Mouse (Mus musculus) layer of hippocampus, adult 8-10 months (tissue): ENCODE measurements around the gene Vgf. TPM values are rescaled to one million over a fixed set of nuclear protein-coding genes. Genes with fewer than 3 reads are reported as not detected.

Experiments
- DNase-seq, 2 experiments: peaks; one replicate each; pipeline ENCODE4 v3.0.0; 2022; ENCODE audit warnings: low spot score in 2 of 2
- total RNA-seq, 4 experiments: library from RNA; stranded (reverse); gene quantifications; 2 replicates each; pipeline ENCODE4 v1.2.4; 2022

Gene Vgf
- total RNA-seq, result 100 to 1,000 TPM; 162 to 206 (median 186) TPM

GRCm38 (mm10) chr5:137026092-137026491, at the start of gene Vgf:
Vgf (plus strand) TSS chr5:137026392.
- no peak for DNase-seq

GRCm38 (mm10) chr5:136977769-136978168, 48.4 kb upstream of the Vgf start:
- DNase-seq, result no peak

DNA sequence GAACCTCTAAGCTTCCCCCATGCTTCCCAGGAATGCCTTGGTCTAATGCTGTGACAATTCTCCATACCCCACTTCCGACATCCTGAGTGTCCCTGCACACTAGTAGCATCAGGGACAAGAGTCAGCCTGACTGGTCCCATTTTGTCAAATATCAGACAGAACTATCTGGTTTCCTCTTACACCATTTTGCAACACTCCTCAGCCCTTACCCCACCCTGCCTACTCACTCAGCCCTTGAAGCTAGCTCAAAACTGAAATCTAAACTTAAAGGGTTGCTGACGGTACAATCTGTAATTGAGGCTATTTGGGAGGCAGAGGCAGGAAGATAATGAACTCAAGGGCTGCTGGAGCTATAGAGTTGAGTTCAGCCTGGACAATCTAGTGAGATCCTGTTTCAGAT, 46.4 kb upstream of the Vgf start:
- peak in 1 of 2 experiments; percentile 2 for DNase-seq

DNA sequence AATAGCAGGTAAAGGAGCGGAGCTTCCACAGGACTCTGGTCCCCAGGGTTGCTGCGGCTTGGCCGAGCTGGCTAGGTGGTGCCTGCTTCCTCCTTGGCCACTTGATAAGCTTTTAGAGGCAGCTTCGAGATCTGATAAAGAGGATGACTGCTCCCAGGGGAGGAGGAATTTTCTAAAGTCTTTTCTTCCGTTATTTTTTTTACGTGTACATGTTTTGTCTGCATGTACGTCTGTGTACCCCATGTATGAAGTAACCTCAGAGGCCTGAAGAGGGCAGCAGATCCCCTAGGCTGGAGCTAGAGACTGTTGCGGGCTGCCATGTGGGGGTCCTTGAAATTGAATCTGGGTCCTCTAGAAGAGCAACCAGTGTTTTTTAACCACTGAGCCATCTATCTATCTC, 45.2 kb upstream of the Vgf start:
- no peak for DNase-seq

DNA sequence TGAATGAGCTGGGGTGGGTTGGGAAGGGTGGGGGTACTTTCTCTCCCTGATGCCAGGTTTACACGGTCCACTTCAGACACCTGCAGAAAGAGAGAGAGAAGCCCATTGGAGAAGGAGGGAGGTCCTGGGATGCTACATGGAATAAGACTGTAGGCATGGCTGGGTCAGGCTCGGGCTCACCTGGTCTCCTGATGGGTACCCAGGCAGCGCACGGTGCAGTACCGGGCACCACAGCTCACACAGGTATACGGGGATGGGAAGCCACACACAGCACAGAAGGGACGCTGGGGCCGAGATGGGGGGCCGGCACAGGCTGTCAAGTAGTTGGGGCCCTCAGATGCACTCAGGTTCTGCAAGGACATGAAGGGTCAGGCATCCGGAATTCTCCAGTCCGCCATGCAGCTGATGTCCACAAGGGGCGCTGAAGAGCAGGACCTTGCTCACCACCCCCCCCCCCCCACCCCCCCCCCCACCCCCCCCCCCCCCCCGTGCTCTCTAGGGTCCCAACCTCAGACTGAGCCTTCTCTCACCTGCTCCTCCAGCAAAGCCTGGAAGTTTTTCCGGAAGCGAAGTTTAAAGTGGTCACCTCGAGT, 43.8 kb upstream of the Vgf start:
- no peak for DNase-seq

DNA sequence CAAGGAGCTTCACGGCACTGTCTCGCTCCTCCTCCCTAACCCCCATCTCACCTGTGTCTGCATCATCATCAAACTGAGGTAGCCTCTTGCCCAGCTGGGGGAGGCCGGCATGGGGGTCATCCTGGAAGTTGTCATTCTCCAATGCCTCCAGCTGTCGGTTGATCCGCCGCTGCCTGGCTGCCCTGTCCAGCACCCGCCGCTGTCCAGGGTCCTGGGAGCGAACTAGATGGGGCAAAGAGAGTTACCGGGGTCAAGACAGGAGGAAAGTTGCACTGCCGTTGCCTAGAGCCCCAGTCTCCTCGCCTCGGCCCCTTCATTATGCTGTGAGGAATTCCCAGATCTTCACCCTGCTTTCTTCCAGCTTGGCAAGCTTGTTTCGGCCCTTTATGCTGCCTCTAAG, 41.4 kb upstream of the Vgf start:
- no peak for DNase-seq

GRCm38 (mm10) chr5:136986695-136987137, 39.5 kb upstream of the Vgf start, which contains the start of gene Plod3:
Plod3 (plus strand) TSS chr5:136987019.
- peak; percentile 96 for DNase-seq

DNA sequence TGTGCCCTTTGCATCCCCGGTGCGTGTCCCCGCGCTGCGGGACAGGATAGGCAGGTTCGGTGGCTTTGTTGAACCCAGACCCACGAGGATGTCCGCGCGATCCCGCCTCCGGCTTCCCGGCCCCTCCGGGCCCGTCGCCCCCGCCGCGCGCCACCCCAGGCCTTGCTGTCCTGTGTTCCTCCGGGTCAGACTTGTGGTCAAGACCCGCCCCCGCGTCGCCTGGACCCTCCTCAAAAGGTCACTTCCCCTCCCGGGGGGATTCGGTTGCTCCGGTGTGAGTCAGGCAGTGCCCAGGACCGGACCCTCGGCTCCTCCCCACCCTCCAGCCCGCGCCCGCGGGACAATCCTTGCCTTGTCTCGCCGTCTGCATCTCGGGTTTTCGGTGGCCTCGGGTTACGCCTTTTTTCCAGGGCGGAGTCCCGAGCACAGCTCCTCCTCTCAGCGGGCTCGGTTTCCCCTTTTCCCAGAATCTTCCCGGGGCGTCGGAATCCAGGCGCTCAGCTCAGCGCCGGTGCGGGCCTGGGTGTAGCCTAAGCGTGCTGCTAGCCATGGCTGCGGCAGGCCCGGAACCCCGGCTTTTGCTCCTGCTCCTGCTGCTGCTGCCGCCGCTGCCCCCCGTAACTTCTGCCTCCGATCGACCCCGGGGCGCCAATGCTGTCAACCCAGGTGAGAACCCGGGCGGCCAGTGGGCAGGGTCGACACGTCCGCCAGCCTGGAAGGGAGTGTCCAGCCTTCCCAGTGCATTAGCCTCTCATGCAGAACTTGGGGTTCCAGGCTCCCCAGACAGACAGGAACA, 38.9 kb upstream of the Vgf start:
- DNase-seq, result peak; percentile 71 to 82

- DNase-seq, result no peak
Observed at GRCm38 (mm10) chr5:136987934-136988271, 38.3 kb upstream of the Vgf start, which contains the start of gene Znhit1. Znhit1 (minus strand) TSS chr5:136988021.

- DNase-seq, result no peak
Observed at GRCm38 (mm10) chr5:136988420-136988819, 37.8 kb upstream of the Vgf start.

DNA sequence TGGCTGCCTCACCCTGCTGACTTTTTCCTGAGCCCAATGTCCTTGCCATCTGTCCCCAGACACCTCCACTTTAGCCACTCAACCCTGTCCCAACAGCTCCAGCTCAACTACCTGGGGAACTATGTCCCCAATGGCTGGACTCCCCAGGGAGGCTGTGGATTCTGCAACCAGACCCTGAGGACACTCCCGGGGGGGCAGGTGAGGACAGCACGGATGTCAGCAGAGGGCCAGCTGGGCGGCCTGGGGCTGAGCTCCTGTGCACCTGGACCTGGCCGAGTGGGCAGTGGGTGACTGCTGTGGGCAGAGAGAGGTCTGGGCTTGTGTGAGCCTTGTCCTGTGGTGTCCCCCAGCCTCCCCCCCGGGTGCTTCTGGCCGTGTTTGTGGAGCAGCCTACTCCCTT, 36.4 kb upstream of the Vgf start:
- no peak for DNase-seq

GRCm38 (mm10) chr5:136999449-136999848, 26.7 kb upstream of the Vgf start:
- no peak for DNase-seq

DNA sequence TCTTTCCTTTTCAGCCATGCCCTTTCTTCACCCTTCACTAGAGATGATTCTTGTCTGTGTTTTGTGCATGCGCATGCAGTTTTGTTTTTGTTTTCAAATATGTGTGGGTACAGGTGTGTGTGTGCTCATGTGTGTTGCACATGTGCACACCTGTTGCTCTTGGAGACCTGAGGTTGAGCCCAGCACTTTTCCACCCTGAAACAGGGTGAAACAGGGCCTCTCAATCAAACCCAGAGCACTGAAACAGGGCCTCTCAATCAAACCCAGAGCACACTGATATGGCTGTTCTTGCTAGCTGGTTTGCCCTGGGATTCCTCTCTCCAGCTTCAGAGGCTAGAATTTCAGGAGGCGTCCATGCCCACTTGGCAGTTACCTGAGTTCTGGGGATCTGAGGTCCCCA, 25.6 kb upstream of the Vgf start:
- DNase-seq, result no peak

- DNase-seq, result no peak
Observed at GRCm38 (mm10) chr5:137007276-137007675, 18.9 kb upstream of the Vgf start.

- peak in 1 of 2 experiments; percentile 46 for DNase-seq
Observed at GRCm38 (mm10) chr5:137009988-137010387, 16.2 kb upstream of the Vgf start.

DNA sequence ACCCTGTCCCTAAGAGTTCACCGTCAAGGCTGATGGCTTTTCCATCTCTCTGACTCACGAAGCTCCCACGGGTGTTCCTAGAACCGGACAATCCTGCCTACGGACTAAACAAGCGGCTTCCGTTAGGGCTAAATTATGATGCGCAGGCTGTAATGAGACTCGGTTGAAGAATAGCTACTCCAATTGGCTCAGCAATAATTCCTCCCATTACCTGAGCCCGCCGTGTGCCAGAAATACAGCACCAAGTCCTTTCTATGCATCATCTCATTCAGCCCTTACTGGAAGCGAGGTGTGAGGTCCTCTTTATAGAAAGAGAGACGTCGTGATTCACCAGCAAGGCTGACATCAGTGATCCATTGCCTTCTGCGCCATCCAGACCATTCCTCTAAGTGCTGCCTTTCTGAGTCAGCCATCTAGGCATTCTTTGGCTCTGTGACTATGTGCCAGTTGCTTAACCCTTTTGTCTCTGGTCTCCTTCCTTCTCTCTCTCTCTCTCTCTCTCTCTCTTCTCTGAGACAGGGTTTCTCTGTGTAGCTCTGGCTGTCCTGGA, 13.7 kb upstream of the Vgf start:
- no peak for DNase-seq

DNA sequence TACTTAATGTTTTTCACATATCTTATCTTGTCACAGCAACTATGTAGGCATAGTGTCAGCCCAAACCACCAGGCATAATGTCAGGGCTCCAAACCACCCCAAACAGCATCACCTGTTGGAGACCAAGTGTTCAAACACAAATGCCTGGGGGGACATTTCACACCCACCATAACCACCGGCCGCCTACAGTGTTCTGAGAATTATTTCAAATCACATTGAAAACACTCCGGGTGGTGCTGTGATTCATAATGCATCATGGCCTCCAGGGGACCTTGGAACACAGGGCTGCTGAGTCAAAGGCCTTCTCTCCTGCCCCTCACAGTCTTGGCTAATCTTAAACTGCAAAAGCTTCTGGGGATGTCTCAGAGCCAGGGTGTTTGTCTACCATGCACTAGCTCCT, 10.3 kb upstream of the Vgf start:
- DNase-seq, result no peak

GRCm38 (mm10) chr5:137024318-137024717, 1.9 kb upstream of the Vgf start:
- DNase-seq, result no peak

DNA sequence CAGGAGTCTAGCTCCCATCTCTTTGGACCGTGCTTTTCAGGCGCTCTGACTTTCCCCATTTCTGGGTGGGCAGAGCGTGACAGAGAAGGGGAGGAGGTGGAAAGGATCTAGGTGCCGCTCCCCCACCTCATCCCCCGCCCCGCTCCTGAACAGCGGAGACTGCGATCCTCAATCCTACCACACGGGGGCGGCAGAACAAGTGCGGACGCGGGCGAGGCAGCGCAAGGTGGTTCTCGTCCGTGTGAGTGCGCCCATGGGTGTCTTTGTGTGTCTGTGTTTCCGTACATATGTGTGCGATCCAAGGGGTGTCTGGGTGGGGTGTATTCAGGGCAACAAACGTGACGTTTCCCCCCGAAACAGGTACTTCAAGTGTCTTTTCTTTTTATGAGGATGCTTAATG, 1.1 kb upstream of the Vgf start:
- peak in 1 of 2 experiments; percentile 71 for DNase-seq

DNA sequence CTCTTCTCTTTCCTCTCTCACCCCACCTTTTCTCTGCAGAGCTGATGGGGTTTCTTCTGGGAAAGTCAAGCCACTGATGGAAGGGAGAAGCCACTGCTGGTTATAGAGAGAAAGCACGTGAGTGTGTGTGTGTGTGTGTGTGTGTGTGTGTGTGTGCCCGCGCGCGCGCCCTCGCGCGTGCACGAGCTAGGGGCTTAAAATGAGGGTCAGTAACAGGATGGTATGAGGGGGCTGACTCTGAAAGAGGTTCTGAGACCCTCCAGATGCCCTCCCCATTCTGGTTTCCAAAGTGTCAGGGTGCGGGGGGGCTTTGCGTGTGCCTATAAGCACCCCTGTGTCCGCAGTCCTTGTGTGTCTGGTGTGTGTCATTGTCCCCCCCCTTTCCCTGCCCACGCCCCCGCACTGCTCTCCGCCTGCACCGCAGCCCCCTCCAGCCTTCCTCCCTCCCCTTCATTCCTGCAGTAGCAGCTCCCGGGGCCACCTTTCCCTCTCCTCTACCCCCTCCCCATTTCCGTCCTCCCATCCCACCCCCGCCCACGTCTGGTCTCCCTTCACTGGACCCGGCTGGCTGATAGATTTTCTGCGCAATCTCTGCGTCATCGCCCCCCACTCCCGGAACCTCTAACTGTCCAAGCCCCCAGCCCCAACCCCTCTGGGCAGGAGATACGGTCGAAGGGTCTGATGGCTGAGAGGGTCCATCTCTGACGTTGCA, 2.5 kb downstream of the Vgf start:
- DNase-seq, result no peak

GRCm38 (mm10) chr5:137029273-137029585, 3.0 kb downstream of the Vgf start:
- no peak for DNase-seq
